Mouse (Mus musculus) brown adipose tissue, adult 24 weeks (tissue): ENCODE results near the gene D17Wsu92e. TPM values are rescaled to one million over a fixed set of nuclear protein-coding genes. Genes with fewer than 3 reads are reported as not detected.

ENCODE experiments used
- H3K27ac ChIP-seq: fragments of 200-500 bp; replicated peaks from 2 replicates; pipeline ENCODE4 v1.5.1; 2012; ENCODE audit warnings: low read depth, mild to moderate bottlenecking, low read length
- H3K4me1 ChIP-seq: fragments of 200-500 bp; 2 replicates; pipeline ENCODE4 v1.6.1; 2012; ENCODE audit warnings: low read length, mixed read lengths; ENCODE audit not compliant: control insufficient read depth, insufficient read depth, insufficient read length
- H3K4me3 ChIP-seq: fragments of 200-500 bp; 2 replicates; pipeline ENCODE4 v1.5.1; 2012; ENCODE audit warnings: low read depth, mild to moderate bottlenecking, low read length, moderate library complexity; ENCODE audit not compliant: insufficient read depth
- polyA plus RNA-seq: library from polyadenylated mRNA; stranded (reverse); fragments of >200 nt; gene quantifications from 2 replicates; pipeline ENCODE4 v1.2.4, GENCODE M21; 2012; ENCODE audit not compliant: missing spikeins, insufficient read depth, insufficient read length

D17Wsu92e gene
- polyA plus RNA-seq, 1 experiment = 89.1 TPM

DNA sequence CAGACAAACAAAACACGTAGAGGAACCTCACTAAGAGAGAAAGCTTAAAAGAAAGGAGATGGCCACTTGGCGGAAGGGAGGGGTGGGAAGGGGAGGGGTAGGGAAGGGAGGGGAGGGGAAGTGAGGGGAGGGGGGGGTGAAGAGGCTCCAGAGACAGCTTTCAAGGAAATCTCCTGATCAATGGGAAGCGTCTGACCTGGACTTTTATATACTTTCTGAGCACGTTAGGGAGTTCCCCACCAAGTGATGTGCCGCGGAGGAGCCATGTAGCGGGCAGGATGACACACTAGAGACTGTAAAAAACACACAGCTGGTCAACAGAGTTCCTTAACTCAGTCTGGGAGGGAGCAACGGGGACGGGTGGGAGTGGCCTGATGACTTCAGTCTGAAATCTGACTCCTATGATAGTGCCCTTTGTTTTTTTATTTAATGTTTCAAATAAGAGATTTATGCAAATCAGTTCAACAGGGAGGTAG lies 6.5 kb upstream of the D17Wsu92e start:
- peak overlapping the region; percentile 56 for H3K4me3 ChIP-seq
- H3K4me1 ChIP-seq = peaks cover 5% of the 10 kb centered on the region; the same call in 1 of the 2 replicates
- no peak overlapping the region; the same call in 1 of the 2 replicates for H3K27ac ChIP-seq

DNA sequence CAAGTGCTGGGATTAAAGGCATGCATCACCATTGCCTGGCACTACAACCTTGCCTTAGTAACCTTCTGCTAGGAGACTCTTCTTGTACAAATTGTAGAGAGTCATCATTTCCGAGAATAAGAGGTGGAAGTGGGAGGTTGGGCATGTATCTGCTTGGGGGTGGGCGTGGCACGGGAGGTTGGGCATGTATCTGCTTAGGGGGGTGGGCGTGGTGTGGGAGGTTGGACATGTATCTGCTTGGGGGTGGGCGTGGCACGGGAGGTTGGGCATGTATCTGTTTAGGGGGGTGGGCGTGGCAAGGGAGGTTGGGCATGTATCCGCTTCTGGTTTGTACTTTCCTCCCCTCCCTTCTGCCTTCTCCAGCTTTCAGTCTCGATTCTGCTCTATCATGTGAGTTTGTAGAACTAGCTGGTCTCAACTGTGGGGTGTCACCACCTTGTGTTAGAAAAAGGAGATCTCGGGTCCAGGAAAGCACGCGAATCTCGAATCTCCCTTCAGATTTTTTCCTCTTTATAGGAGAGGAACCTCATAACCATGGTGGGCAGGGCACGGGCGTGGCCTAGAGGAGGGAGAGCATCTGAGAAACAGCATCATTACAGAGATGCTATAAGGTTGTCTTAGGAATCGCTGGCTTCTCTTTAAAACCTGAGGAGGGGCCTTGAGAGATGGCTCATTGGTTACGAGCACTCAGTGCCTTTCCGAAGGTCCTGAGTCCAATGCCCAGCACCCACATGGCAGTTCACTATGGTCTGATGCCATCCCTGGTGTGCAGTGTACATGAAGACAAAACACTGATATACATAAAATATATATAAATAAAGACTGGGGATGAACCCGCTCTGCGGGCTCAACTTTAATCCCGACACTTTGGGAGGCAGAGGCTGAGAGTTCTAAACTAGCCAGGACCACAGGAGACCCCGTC lies 5.8 kb upstream of the D17Wsu92e start:
- H3K4me3 ChIP-seq = peak overlapping the region; percentile 56
- H3K27ac ChIP-seq = peak overlapping the region; percentile 73
- peaks cover 8% of the 10 kb centered on the region; the same call in 1 of the 2 replicates for H3K4me1 ChIP-seq

DNA sequence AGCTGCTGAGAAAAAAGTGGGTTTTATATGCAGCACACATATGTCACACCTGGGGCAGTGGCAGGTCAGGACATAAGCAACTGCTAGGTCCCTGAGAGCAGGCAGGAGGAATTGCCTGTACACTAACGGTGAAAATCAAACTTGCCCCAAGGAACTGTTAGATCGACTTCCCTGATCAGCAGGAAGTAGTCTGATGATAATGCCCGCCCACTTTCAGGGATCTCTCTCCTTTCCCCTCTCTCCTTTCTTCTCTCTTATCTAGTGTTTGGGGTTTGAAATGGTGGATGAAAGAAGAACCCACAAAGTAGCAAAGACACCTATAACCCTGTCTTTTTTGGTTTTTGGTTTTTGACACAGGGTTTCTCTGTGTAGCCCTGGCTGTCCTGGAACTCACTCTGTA lies 5.1 kb upstream of the D17Wsu92e start:
- Histone ChIP-seq H3K4me3 (no peak overlapping the region), H3K27ac (peak overlapping the region; percentile 38; the same call in 1 of the 2 replicates), H3K4me1 (peaks cover 10% of the 10 kb centered on the region; the same call in 1 of the 2 replicates)

DNA sequence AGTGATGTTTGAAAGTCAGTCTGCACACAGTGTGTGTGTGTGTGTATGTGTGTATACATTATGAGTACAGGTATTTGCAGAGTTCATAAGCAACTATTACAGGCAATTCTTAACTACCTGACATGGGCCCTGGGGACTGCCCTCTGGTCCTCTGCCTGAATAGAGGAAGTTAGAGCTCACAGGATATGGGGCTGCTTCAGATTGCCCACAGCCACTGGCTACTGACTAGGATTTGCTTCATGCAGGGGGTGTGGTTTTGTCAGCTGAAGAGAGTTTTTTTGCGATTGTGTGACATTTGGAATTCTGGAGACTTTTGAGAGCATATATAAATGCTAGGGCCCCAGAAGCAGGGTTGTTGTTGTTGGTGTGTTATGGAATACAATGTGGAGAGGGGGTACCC lies 4.5 kb upstream of the D17Wsu92e start:
- H3K4me1 ChIP-seq = peaks cover 10% of the 10 kb centered on the region; the same call in 1 of the 2 replicates
- peak overlapping the region; percentile 2; the same call in 1 of the 2 replicates for H3K27ac ChIP-seq

DNA sequence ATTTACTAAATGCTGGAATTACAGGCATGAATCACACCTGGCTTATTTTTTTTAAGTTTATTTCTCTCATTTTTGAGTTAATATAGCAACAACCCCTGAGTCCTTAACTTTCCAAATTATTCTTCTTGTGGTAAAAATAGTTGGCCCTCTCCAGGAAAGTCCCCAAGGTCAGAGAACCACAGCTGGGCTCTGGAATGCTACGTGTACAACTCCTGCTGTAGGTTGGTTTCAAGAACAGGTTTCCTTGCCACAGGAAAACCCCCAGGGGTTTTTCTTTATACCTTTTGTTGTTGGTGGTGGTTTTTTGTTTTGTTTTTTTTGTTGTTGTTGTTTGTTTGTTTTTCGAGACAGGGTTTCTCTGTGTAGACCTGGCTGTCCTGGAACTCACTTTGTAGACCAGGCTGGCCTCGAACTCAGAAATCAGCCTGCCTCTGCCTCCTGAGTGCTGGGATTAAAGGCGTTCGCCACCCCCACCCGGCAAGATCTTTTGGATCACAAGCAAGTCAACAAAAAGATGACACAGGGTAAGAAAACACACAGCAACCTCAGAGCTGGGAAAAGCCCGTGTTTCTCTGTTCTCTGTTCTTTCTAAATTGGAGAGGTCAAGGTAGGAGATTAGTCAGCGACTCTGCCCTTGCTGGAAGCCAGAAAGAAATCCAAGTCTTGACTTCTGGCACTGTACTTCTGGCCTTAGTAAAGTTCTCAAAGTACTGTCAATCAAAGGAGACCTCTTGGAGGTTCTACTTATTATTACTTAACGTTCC lies 2.9 kb upstream of the D17Wsu92e start:
- H3K4me3 ChIP-seq = no peak overlapping the region

More for the DNA sequence above, 4.5 kb upstream of the D17Wsu92e start:
- no peak overlapping the region for H3K4me3 ChIP-seq

DNA sequence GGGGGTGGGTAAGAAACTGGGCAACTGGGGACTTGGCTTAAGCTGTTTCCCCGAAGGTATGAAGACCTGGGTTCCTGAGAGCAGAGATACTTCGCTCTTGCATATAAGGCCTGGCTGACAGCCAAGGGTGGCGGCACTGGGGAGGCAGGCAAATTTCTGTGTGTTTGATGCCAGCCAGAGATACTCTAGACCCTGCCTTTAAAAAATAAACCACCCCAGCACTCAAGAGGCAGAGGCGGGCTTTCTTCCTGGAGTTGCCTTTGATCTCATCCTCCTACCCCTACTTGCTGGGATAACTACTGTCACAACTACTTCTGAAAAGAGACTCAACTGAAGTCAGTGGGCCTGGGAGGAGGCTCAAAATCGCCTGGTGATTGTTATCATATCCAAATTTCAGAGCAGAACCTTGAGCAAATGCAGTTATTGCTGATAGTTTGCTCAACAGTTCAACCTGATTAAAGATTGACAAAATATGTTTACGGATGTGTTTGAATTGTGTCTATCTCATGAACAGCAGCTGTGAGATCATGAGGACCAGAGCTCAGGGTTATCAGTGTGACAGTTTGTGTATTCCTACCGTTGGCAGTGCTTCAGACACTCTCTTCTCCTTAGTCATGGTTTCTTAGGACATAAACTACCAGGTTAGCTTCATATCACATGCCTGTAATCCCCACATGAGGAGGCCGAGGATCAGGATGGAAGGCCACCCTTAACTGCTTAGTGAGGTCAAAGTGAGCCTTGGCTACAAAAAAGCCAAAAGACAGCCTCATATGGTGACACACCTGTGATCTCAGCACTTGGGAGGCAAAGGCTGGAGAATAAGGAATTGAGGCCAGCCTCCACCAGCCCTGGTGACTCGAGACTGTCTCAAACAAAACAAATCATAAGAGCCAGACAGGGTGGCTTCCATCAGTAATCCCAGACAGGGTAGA lies 1.2 kb upstream of the D17Wsu92e start:
- Histone ChIP-seq H3K4me3 (peak overlapping the region; percentile 49), H3K27ac (peak overlapping the region; percentile 92)

More for the DNA sequence above, 2.9 kb upstream of the D17Wsu92e start:
- Histone ChIP-seq H3K4me1 (peaks cover 18% of the 10 kb centered on the region), H3K27ac (no peak overlapping the region)

DNA sequence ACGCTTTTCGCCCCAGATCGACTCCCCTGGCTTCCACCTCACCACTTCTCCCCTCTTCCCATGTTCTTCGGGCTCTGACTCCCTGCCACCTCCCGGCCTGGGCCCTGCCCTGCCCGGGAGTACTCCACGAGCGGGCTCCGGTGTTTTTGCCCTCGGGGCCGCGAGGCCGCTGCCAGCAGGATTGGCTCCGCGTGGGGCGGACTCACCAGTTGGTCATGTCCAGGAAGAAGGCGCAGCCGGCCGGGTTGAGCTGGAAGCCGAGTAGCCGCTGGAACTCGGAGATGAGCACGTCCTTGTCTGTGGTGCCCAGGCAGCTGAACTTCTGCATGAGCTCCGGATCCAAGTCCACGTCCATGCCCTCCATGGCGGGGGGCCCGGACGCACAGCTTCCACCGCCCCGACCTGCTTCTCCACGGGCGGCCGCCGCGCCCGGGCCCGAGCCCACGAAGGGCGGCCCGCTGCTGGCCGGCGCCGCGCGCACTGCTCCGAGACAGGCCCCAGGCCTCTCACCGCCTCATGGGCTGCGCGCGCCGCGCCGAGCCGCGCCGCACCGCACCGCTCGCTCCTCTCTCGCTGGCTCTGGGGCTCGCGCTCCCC lies 379 bp downstream of the D17Wsu92e start:
- H3K4me3 ChIP-seq = peak overlapping the region; percentile 92
- H3K4me1 ChIP-seq = peaks cover 20% of the 10 kb centered on the region
- H3K27ac ChIP-seq = peak overlapping the region; percentile 83

More for the DNA sequence above, 1.2 kb upstream of the D17Wsu92e start:
- H3K4me1 ChIP-seq = peaks cover 21% of the 10 kb centered on the region

DNA sequence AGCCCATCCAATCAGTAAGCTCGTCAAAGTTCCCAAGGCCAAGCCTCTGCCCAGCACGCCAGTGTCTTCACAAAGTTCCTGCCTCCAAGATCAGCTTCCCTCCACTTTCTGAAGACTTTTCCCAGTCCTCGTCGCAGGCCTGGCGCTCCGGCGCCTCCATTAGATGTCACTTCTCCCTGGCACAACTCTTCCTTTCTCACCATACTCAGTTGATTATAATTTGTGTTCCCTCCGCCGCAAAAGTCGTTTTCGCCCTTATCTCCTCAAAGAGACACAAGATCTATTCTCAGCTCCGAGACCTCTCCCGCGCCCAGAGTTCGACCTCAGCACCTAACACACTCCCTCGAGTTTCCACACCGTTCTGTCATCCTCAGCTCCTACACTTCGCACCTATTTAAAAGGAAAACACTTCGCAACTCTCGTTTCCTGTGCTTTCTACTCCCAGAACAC lies 902 bp downstream of the D17Wsu92e start:
- Histone ChIP-seq H3K4me1 (peaks cover 20% of the 10 kb centered on the region), H3K4me3 (peak overlapping the region; percentile 92), H3K27ac (peak overlapping the region; percentile 83)

DNA sequence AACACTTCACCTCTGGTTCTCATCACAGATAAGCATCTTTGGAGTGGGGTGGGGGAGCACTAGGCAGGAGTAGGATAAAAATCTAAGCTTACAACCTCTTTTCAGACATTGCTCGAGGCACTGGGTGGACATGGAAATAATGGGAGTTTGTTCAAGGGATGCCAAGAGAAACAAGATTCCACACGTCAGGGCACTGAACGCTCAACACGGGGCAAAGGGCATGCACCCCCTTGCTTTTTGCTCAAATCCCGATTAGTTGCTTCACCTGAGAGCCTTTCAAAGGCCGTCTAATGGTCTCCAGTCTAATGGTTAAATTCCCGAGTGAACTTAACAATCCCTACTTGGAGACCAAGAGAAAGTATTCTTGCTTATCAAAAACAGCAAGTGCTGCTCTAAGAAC lies 1.4 kb downstream of the D17Wsu92e start:
- Histone ChIP-seq H3K4me1 (peaks cover 20% of the 10 kb centered on the region), H3K4me3 (peak overlapping the region; percentile 92), H3K27ac (peak overlapping the region; percentile 83)

DNA sequence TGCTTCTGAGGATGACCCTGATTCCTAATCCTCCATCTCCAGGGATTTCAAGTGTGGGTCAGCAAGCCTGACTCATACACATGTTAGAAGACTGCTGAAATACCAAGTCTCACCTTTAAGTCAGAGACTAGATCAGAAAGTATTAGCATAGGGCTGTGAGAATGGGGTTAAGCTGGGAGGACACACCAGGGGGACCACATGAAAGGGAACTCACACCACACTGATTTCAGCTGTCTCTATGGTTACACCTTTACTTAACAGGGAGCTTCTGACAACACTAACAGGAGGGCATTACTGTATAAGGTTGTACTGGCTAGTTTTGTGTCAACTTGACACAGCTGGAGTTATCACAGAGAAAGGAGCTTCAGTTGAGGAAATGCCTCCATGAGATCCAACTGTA lies 5.8 kb downstream of the D17Wsu92e start:
- Histone ChIP-seq H3K4me3 (no peak overlapping the region), H3K27ac (0 out of 2 replicates have a peak overlapping the region, but pooled peaks have one; percentile 12), H3K4me1 (peaks cover 32% of the 10 kb centered on the region)

DNA sequence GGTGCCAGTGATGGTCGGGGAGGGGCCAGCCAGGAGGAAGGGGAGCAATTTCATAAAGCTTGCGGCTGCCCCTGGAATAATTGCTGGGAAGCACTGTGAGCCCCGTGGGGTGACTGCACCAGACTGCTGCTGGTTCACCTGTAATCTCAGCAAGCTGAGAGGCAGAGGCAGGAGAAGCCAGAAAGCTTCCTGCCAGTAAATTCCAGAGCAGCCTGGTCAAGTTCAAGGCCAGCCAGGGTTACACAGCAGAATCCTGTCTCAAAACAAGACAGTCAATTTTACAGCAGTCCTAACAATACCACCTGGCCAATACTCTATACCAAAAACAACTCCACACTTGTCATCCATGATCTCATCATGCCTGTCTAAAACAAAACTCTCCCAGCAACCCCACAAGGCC lies 8.5 kb downstream of the D17Wsu92e start:
- Histone ChIP-seq H3K27ac (peak overlapping the region; percentile 82), H3K4me1 (peaks cover 26% of the 10 kb centered on the region), H3K4me3 (no peak overlapping the region)

DNA sequence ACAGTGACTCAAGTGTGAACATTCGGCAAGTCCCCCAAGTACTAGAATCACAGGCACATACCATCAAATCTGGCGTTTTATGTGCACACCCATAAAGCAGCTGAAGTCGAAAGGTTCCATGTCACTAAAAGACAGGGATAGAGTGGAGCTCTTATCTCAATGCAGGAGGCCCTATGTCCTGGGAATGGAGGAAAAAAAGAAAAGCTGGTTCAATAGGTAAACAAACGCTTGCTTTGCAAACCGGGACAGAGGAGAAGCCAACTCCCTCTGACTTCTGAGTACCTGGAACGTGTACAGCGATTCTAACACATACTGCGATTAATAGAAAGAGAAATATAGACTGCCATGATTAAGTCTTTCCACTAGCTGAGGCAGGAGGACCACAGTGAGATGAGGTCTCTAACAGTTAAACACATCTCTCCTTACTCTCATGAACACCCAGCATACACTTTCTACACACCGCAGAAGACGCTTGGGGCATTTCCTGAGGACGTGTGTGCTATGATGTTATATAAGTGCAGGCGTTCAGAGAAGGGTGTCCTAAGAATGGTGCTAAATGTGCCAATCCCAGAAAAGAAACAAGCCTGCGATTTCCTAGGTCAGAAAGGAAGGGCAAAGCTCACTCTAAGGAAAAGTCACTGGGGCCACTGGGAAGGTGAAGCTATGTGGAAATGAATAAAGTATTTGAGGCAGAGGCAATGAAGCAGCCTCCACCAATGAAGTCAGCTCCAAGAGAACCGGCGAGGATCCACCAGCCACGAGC lies 9.7 kb downstream of the D17Wsu92e start:
- peaks cover 31% of the 10 kb centered on the region for H3K4me1 ChIP-seq
- no peak overlapping the region for H3K4me3 ChIP-seq
- H3K27ac ChIP-seq = peak overlapping the region; percentile 82

DNA sequence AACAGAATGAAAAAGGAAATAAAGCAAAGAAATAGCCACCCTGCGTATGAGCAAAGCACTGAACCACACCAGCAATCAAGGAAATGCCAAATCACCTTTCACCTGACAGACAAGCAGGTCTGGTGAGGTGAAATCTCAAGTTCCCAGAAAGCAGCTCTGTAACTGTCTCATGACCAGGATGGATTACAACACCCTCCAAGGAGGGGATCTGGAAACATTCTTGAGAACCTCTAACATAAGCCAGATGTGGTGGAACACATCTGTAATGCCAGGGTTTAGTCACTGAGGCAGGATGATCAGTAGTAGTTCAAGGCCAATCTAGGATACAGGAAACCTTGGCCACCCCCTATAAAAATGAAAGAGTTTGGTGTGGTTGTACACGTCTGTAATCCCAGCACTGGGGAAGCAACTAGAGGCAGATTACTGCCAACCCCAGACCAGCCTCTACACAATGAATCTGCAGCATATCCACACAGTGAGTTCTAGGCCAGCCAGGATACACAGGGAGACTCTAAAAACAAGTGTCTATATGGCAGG lies 12.8 kb downstream of the D17Wsu92e start:
- peaks cover 43% of the 10 kb centered on the region for H3K4me1 ChIP-seq
- H3K27ac ChIP-seq = peak overlapping the region; percentile 21
- H3K4me3 ChIP-seq = no peak overlapping the region
